Mouse (Mus musculus) heart, adult 18-20 months (tissue): Measurements from ENCODE around the gene Efna5. TPM values are rescaled to one million over a fixed set of nuclear protein-coding genes. Genes with fewer than 3 reads are reported as not detected.

Experiments used
- DNase-seq, 2 experiments: peaks; one replicate each; pipeline ENCODE4 v3.0.0; 2021 to 2022; ENCODE audit warnings: mixed read lengths in 1 of 2
- long read RNA-seq, 2 experiments: library from polyadenylated mRNA; stranded (forward); transcript quantifications; one replicate each; pipeline ENCODE4 v2.0.0; 2021
- total RNA-seq, 2 experiments: library from RNA; stranded (reverse); gene quantifications; 2 replicates each; pipeline ENCODE4 v1.2.3; 2021

Gene Efna5
- 10 to 100 TPM; 14.0 to 19.6 TPM for total RNA-seq
- long read RNA-seq, experiment 1, partial matches to known transcripts, result 1 of 3 reads
- long read RNA-seq, experiment 1, other reads (novel, unspliced or antisense), result 2 of 3 reads
- long read RNA-seq, experiment 2, partial matches to known transcripts, result 0 of 3 reads
- long read RNA-seq, experiment 2, other reads (novel, unspliced or antisense), result 3 of 3 reads

GRCm38 (mm10) chr17:62881176-62881790 is at the start of gene Efna5:
Gene Efna5 (minus strand): TSS chr17:62881317.
- DNase-seq, result peak; percentile 31 to 53

GRCm38 (mm10) chr17:62915304-62915703 is 34.2 kb upstream of the Efna5 start:
- DNase-seq, result no peak

- DNase-seq, result no peak
These were observed 24.8 kb upstream of the Efna5 start for GRCm38 (mm10) chr17:62905692-62906445.

GRCm38 (mm10) chr17:62899066-62899465 is 17.9 kb upstream of the Efna5 start:
- no peak for DNase-seq

GRCm38 (mm10) chr17:62889991-62890390 is 8.9 kb upstream of the Efna5 start:
- DNase-seq, result no peak

- peak; percentile 78 to 85 for DNase-seq
These were observed 3.0 kb upstream of the Efna5 start for GRCm38 (mm10) chr17:62884129-62884506.

GRCm38 (mm10) chr17:62883476-62884128 is 2.5 kb upstream of the Efna5 start:
- peak; percentile 35 to 63 for DNase-seq

GRCm38 (mm10) chr17:62882726-62883475 is 1.8 kb upstream of the Efna5 start:
- peak; percentile 83 to 92 for DNase-seq

GRCm38 (mm10) chr17:62881791-62882725 is 941 bp upstream of the Efna5 start:
- peak; percentile 55 to 77 for DNase-seq

- peak; percentile 48 to 66 for DNase-seq
These were observed 574 bp downstream of the Efna5 start for GRCm38 (mm10) chr17:62880311-62881175.

GRCm38 (mm10) chr17:62879526-62880310 is 1.4 kb downstream of the Efna5 start:
- peak; percentile 46 to 60 for DNase-seq

- DNase-seq, result peak in 1 of 2 experiments; percentile 9
These were observed 5.4 kb downstream of the Efna5 start for GRCm38 (mm10) chr17:62875727-62876126.

- no peak for DNase-seq
These were observed 9.2 kb downstream of the Efna5 start for GRCm38 (mm10) chr17:62871928-62872327.

GRCm38 (mm10) chr17:62871191-62871590 is 9.9 kb downstream of the Efna5 start:
- DNase-seq, result no peak

GRCm38 (mm10) chr17:62870446-62870845 is 10.7 kb downstream of the Efna5 start:
- no peak for DNase-seq

GRCm38 (mm10) chr17:62864966-62865365 is 16.2 kb downstream of the Efna5 start:
- DNase-seq, result no peak

GRCm38 (mm10) chr17:62863004-62863403 is 18.1 kb downstream of the Efna5 start:
- DNase-seq, result no peak

GRCm38 (mm10) chr17:62862298-62862999 is 18.7 kb downstream of the Efna5 start:
- DNase-seq, result peak; percentile 10 to 36
